Mouse (Mus musculus) ES-Bruce4 (cell line): Measurements from ENCODE around the gene Nme7. TPM values are rescaled to one million over a fixed set of nuclear protein-coding genes. Genes with fewer than 3 reads are reported as not detected.

Experiments used
- H3K27ac ChIP-seq: 2 replicates; pipeline ENCODE4 v1.5.1; 2012; ENCODE audit warnings: low read length, inconsistent platforms; ENCODE audit not compliant: insufficient read depth
- H3K27me3 ChIP-seq: 2 replicates; pipeline ENCODE4 v1.6.1; 2012; ENCODE audit warnings: mild to moderate bottlenecking, low read length, inconsistent platforms; ENCODE audit not compliant: control insufficient read depth, poor library complexity, insufficient read depth, severe bottlenecking
- H3K36me3 ChIP-seq: 2 replicates; pipeline ENCODE4 v1.6.1; 2012; ENCODE audit warnings: inconsistent platforms, mild to moderate bottlenecking, low read length, moderate library complexity; ENCODE audit not compliant: control insufficient read depth, poor library complexity, insufficient read depth, severe bottlenecking
- H3K4me1 ChIP-seq: one replicate; pipeline ENCODE4 v1.8.1; 2011; ENCODE audit warnings: low read length; ENCODE audit not compliant: control insufficient read depth, insufficient read depth
- H3K4me3 ChIP-seq: 2 replicates; pipeline ENCODE4 v1.5.1; 2011; ENCODE audit warnings: low read depth, mild to moderate bottlenecking, low read length
- H3K9ac ChIP-seq: 2 replicates; pipeline ENCODE4 v1.6.1; 2012; ENCODE audit warnings: low read depth, mild to moderate bottlenecking, inconsistent platforms; ENCODE audit not compliant: poor library complexity, severe bottlenecking
- H3K9me3 ChIP-seq: replicated peaks from 2 replicates; pipeline ENCODE4 v1.6.1; 2012; ENCODE audit warnings: mild to moderate bottlenecking, low read length, inconsistent platforms; ENCODE audit not compliant: control insufficient read depth, poor library complexity, insufficient read depth, severe bottlenecking
- CTCF ChIP-seq: IDR thresholded peaks from one replicate; pipeline ENCODE4 v1.8.1; 2011; ENCODE audit warnings: low read depth, low read length
- EP300 ChIP-seq: IDR thresholded peaks from 2 replicates; pipeline ENCODE4 v1.6.1; 2011; ENCODE audit warnings: low read depth, low read length; ENCODE audit not compliant: insufficient read depth
- POLR2A ChIP-seq: IDR thresholded peaks from one replicate; pipeline ENCODE4 v1.8.1; 2011; ENCODE audit warnings: low read length; ENCODE audit not compliant: insufficient read depth
- polyA plus RNA-seq: library from polyadenylated mRNA; stranded (reverse); fragments of >200 nt; gene quantifications from 2 replicates; pipeline ENCODE4 v1.2.4, GENCODE M21; 2011; ENCODE audit warnings: low read depth; ENCODE audit not compliant: missing spikeins, insufficient read depth, insufficient read length

The Nme7 gene
- polyA plus RNA-seq, 1 experiment, result 48.8 TPM

DNA sequence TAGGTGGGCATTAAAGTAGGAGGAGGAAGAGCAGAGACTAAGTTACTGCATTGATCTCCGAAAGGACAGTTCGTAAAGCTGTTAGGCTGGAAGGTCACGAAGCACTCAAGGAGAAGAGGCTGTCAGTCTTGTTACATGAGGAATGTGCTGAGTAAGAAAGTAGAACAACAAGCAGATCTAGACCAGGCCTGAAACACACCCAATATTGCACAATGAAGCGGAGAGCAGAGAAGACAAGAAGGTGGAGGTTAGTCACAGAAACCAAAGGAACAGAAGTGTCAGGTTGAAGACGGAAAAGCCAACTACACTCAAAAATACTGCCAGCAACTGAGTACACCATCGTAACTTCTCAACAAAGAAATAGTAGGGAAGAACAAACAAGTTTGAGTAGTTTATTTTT is 9.8 kb upstream of the Nme7 start:
- H3K9me3 ChIP-seq, result no peaks in the 10 kb centered on the region
- peaks cover 24% of the 10 kb centered on the region for H3K36me3 ChIP-seq
- no peak overlapping the region for H3K27ac ChIP-seq
- H3K27me3 ChIP-seq, result no peaks in the 10 kb centered on the region
- no peak overlapping the region for H3K9ac ChIP-seq
- TF ChIP-seq EP300 (no peak), CTCF (no peak), POLR2A (no peak)
- no peaks in the 10 kb centered on the region for H3K4me1 ChIP-seq
- no peak overlapping the region for H3K4me3 ChIP-seq

DNA sequence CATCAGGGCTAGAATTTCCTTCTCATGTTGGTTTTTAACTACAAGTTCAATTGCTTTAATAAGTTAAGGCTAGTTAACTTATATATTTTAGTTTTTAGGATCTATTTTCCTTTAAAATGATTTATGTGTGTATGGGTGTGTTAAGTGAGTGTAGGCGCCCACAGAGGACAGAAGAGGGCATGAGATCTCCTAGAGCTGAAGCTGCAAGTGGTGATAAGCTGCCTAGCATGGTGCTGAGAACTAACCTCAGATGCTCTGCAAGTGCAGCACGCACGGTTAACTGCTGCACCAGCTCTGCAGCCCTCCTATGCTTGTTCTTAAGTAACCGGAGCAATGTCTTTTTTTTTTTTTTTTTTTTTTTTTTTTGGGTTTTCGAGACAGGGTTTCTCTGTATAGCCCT is 7.4 kb upstream of the Nme7 start:
- Histone ChIP-seq H3K9me3 (no peaks in the 10 kb centered on the region), H3K9ac (no peak overlapping the region), H3K27me3 (no peaks in the 10 kb centered on the region), H3K27ac (no peak overlapping the region), H3K4me1 (no peaks in the 10 kb centered on the region), H3K4me3 (no peak overlapping the region), H3K36me3 (peaks cover 34% of the 10 kb centered on the region)
- TF ChIP-seq CTCF (no peak), POLR2A (no peak), EP300 (no peak)

DNA sequence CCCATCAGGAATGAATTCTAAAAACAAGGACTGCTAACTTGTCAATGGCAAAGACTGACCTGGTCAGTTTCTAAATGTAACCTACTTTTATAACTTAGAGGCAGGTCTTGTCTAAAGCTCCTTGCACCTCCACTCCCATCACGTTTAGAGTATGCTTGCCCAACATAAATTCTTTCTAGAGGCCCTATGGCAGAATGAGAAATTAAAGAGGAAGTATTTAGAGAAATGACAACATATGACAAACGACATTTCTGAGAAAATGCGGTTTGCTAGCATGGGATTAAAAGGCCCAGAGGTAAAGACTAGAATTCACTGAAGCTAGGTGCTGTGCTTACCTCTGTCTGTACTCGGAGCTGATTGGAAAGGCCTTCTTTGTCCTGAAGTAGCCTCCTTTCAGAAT is 2.0 kb upstream of the Nme7 start:
- Histone ChIP-seq H3K9ac (no peak overlapping the region), H3K27ac (no peak overlapping the region), H3K4me3 (no peak overlapping the region), H3K9me3 (no peaks in the 10 kb centered on the region), H3K36me3 (peaks cover 30% of the 10 kb centered on the region), H3K27me3 (no peaks in the 10 kb centered on the region), H3K4me1 (no peaks in the 10 kb centered on the region)
- TF ChIP-seq EP300, result no peak

DNA sequence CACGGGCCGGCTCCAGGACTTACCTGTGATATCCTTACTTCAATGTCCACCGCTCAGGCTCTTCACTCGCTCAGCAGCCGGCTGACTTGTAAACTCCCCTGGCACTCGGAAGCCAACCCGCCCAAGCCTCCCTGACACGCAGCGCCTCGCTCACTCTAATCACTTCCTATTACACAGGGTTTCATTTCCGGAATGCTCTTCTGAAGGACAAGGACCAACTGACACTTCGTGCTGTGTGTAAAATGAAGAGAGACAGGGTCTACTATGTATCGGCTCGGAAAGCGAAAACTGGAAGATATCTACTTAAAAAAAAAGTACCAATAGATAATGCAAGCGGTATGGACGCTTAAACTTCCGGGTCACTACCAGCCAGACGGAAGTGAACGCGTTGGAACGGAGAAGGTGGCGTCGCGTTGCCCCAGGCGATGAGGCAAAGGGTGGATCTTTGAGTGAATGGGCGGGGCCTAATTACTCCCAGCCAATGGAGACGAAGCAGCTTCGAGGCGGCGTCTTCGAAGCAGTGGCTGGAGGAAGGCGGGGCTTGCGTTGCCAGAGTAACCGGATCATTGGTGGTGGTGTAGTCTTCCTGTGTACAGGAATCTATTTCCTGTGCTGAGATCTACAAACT is 3.3 kb downstream of the Nme7 start, which contains the start of gene Blzf1:
Gene Blzf1 (minus strand): TSS at position 366 of the 628 bp plus-strand sequence.
- H3K27me3 ChIP-seq, result no peaks in the 10 kb centered on the region
- TF ChIP-seq CTCF, result no peak
- no peaks in the 10 kb centered on the region for H3K9me3 ChIP-seq
- no peaks in the 10 kb centered on the region for H3K4me1 ChIP-seq
- H3K4me3 ChIP-seq, result peak within 1 kb of the TSS; percentile 90
- no peak within 1 kb of the TSS for H3K27ac ChIP-seq
- H3K9ac ChIP-seq, result peak within 1 kb of the TSS; percentile 63
- H3K36me3 ChIP-seq, result peaks cover 6% of the 10 kb centered on the region

DNA sequence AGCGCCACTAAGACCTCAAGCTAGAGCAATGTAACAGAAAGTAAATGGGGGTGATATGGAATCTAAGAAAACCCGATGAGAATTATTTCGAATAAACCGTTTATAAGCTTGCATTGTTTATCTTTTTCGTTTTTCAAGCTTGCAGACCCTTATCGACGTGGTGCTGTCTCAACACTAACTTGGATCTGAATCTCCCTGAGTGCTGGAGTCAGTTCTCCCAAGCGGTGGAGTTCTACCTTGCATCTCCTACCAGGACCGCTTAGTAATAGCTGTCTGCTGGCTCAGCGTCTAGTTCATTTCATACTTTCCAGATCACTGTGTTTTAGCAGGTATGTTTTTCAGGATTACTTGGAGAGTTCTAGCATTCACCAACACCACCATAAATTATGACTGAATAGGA is 4.0 kb downstream of the Nme7 start:
- TF ChIP-seq POLR2A (no peak), EP300 (no peak), CTCF (no peak)
- Histone ChIP-seq H3K27ac (no peak overlapping the region), H3K9ac (peak overlapping the region; percentile 63), H3K9me3 (no peaks in the 10 kb centered on the region), H3K36me3 (no peaks in the 10 kb centered on the region), H3K4me1 (no peaks in the 10 kb centered on the region), H3K27me3 (no peaks in the 10 kb centered on the region), H3K4me3 (peak overlapping the region; percentile 90)

DNA sequence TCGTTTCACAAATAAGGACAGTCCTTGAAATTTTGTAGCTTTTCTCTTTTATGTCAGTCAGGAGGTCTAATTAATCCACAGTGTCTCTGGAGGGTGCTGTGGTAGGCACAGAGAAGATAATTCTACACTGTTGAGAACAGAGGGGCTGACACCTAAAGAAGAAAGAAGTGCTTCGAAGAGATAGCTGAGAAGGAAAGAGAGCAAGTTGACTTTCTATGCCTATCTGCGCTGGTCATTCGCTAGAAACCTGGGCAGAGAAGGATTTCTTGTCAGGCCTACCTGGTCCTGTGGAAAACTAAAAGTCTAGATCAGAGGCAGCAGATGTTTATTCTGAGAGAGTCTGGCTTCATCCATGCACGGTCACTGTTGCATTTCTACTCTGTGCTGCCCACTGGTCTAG is 10.2 kb downstream of the Nme7 start:
- TF ChIP-seq CTCF (no peak), EP300 (no peak), POLR2A (no peak)
- no peaks in the 10 kb centered on the region for H3K27me3 ChIP-seq
- H3K4me3 ChIP-seq, result no peak overlapping the region
- H3K36me3 ChIP-seq, result no peaks in the 10 kb centered on the region
- H3K27ac ChIP-seq, result no peak overlapping the region
- no peaks in the 10 kb centered on the region for H3K9me3 ChIP-seq
- H3K4me1 ChIP-seq, result no peaks in the 10 kb centered on the region
- H3K9ac ChIP-seq, result no peak overlapping the region
